Mouse (Mus musculus): ENCODE data around the gene Gm49711. TPM values are rescaled to one million over a fixed set of nuclear protein-coding genes. Genes with fewer than 3 reads are reported as not detected.

Gm49711 gene
- total RNA-seq, 1 experiment: not detected

DNA sequence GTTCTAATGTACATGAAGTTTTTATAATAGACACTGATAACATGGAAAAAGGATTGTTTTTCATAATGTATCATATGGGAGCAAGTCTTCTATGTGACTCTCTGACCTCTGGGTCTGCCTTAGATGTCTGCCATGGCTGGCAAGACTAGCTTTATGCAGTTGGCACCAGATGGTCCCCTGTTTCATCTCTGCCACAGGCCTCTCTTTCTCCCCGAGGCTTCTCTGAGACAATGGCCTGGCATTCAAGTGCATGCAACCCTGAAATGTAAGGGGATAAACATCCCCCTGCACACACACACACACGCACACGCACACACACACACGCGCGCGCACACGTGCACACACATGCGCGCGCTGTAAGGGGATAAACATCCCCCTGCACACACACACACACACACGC is 82.9 kb downstream of the Gm49711 start:
- H3K36me3 ChIP-seq (ENCODE audit: control insufficient read depth, insufficient read depth, low read length, poor library complexity, severe bottlenecking): no peaks in the 10 kb centered on the region
- H3K9ac ChIP-seq (ENCODE audit: insufficient read depth, low read depth, low read length, poor library complexity, severe bottlenecking): no peak overlapping the region
- no peak overlapping the region for H3K27ac ChIP-seq (ENCODE audit: insufficient read depth, low read depth, low read length, poor library complexity, severe bottlenecking)
- DNase-seq (ENCODE audit: low read depth, low spot score): no peak
- in situ Hi-C loops (cut with MboI; ENCODE audit: low sequenced_read_pairs in 2 of 2, unreplicated experiment in 2 of 2): no loop called here
- H3K9me3 ChIP-seq (ENCODE audit: control insufficient read depth, insufficient read depth, low read depth, low read length): no peaks in the 10 kb centered on the region
- H3K4me1 ChIP-seq (ENCODE audit: control insufficient read depth in 2 of 2, insufficient read depth in 2 of 2, low read length in 2 of 2, poor library complexity in 1 of 2): no peaks in the 10 kb centered on the region
- TF ChIP-seq ZC3H11A (IDR thresholded peaks at IDR 0.05; ENCODE audit: borderline replicate concordance, low read depth, low read length): no peak
- no peak for TF ChIP-seq CHD2 (IDR thresholded peaks at IDR 0.05; ENCODE audit: low read depth, low read length)
- no peak for TF ChIP-seq ZNF384 (IDR thresholded peaks at IDR 0.05; ENCODE audit: low read depth, low read length)
- no peak for TF ChIP-seq HCFC1 (IDR thresholded peaks at IDR 0.05; ENCODE audit: borderline replicate concordance, insufficient read depth, low read length)
- TF ChIP-seq MAFK (IDR thresholded peaks at IDR 0.05; ENCODE audit: insufficient read depth, low read depth, low read length): no peak
- H3K4me3 ChIP-seq (ENCODE audit: insufficient read depth in 1 of 2, low read depth in 1 of 2, low read length in 2 of 2, poor library complexity in 1 of 2, severe bottlenecking in 1 of 2): no peak overlapping the region

DNA sequence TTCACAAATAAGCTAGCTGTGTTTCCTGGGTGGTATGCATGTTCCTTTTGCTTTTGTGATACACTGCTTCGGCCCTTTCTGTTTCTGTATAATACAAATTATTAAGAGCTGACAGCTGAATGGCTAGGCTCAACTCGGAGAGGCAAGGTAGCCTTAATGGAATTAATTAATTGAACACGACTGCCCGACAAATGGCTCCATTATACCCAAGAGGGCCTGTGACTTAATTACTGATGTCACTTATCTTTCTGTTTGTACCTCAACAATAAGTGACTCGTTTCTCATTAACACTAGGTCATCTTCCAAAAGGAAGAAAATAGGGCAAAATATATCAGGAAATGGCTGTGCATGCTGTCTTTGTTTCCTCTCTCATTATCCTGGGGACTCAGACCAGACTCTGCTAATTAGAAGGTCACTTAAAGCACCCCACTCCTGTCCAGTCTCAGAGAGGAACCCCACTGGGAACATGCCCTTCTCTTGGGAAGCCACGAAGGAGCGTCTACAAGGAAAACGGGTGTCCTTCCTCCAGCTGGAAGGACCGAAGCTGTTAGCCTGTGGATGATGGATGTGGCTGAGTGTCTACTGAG is 84.4 kb downstream of the Gm49711 start:
- no peak overlapping the region for H3K4me3 ChIP-seq (ENCODE audit: insufficient read depth in 1 of 2, low read depth in 1 of 2, low read length in 2 of 2, poor library complexity in 1 of 2, severe bottlenecking in 1 of 2)
- no peaks in the 10 kb centered on the region for H3K36me3 ChIP-seq (ENCODE audit: control insufficient read depth, insufficient read depth, low read length, poor library complexity, severe bottlenecking)
- TF ChIP-seq CHD2 (IDR thresholded peaks at IDR 0.05; ENCODE audit: low read depth, low read length): no peak
- TF ChIP-seq MAFK (IDR thresholded peaks at IDR 0.05; ENCODE audit: insufficient read depth, low read depth, low read length): no peak
- no peak for TF ChIP-seq ZC3H11A (IDR thresholded peaks at IDR 0.05; ENCODE audit: borderline replicate concordance, low read depth, low read length)
- TF ChIP-seq HCFC1 (IDR thresholded peaks at IDR 0.05; ENCODE audit: borderline replicate concordance, insufficient read depth, low read length): no peak
- TF ChIP-seq ZNF384 (IDR thresholded peaks at IDR 0.05; ENCODE audit: low read depth, low read length): no peak
- no peaks in the 10 kb centered on the region for H3K4me1 ChIP-seq (ENCODE audit: control insufficient read depth in 2 of 2, insufficient read depth in 2 of 2, low read length in 2 of 2, poor library complexity in 1 of 2)
- H3K9ac ChIP-seq (ENCODE audit: insufficient read depth, low read depth, low read length, poor library complexity, severe bottlenecking): no peak overlapping the region
- no peak overlapping the region for H3K27ac ChIP-seq (ENCODE audit: insufficient read depth, low read depth, low read length, poor library complexity, severe bottlenecking)
- no peak for DNase-seq (ENCODE audit: low read depth, low spot score)
- in situ Hi-C loops (cut with MboI; ENCODE audit: low sequenced_read_pairs in 2 of 2, unreplicated experiment in 2 of 2): no loop called here
- no peaks in the 10 kb centered on the region for H3K9me3 ChIP-seq (ENCODE audit: control insufficient read depth, insufficient read depth, low read depth, low read length)

GRCm38 (mm10) chr16:92147631-92148366 is 89.7 kb downstream of the Gm49711 start:
- in situ Hi-C loops (cut with MboI; ENCODE audit: low sequenced_read_pairs in 2 of 2, unreplicated experiment in 2 of 2): no loop called here
- Histone ChIP-seq H3K4me1 (ENCODE audit: control insufficient read depth in 2 of 2, insufficient read depth in 2 of 2, low read length in 2 of 2, poor library complexity in 1 of 2) (no peaks in the 10 kb centered on the region), H3K9ac (ENCODE audit: insufficient read depth, low read depth, low read length, poor library complexity, severe bottlenecking) (no peak overlapping the region), H3K36me3 (ENCODE audit: control insufficient read depth, insufficient read depth, low read length, poor library complexity, severe bottlenecking) (no peaks in the 10 kb centered on the region), H3K4me3 (ENCODE audit: insufficient read depth in 1 of 2, low read depth in 1 of 2, low read length in 2 of 2, poor library complexity in 1 of 2, severe bottlenecking in 1 of 2) (no peak overlapping the region), H3K9me3 (ENCODE audit: control insufficient read depth, insufficient read depth, low read depth, low read length) (no peaks in the 10 kb centered on the region), H3K27ac (ENCODE audit: insufficient read depth, low read depth, low read length, poor library complexity, severe bottlenecking) (no peak overlapping the region)
- DNase-seq (ENCODE audit: low read depth, low spot score): no peak
- TF ChIP-seq ZNF384 (IDR thresholded peaks at IDR 0.05; ENCODE audit: low read depth, low read length) (no peak), CHD2 (IDR thresholded peaks at IDR 0.05; ENCODE audit: low read depth, low read length) (no peak), ZC3H11A (IDR thresholded peaks at IDR 0.05; ENCODE audit: borderline replicate concordance, low read depth, low read length) (no peak), HCFC1 (IDR thresholded peaks at IDR 0.05; ENCODE audit: borderline replicate concordance, insufficient read depth, low read length) (no peak), MAFK (IDR thresholded peaks at IDR 0.05; ENCODE audit: insufficient read depth, low read depth, low read length) (no peak)

DNA sequence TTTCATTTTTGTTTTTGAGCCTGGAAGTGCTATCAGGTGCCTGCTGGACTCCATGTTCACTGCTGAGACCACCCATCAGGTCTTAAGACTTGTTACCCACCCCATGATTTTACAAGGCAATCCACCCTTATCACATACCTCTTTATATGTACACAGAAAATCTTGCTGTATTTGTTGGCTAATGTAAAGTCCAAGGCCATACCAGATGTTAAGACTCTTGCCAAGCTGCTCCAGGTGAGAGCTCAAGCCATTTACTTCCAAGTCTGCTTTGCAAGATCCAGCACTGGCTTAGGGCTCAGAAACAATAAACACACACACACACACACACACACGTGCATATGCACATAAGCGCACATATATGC is 90.2 kb downstream of the Gm49711 start:
- TF ChIP-seq ZC3H11A (IDR thresholded peaks at IDR 0.05; ENCODE audit: borderline replicate concordance, low read depth, low read length) (no peak), HCFC1 (IDR thresholded peaks at IDR 0.05; ENCODE audit: borderline replicate concordance, insufficient read depth, low read length) (no peak)
- Histone ChIP-seq H3K36me3 (ENCODE audit: control insufficient read depth, insufficient read depth, low read length, poor library complexity, severe bottlenecking) (no peaks in the 10 kb centered on the region), H3K9ac (ENCODE audit: insufficient read depth, low read depth, low read length, poor library complexity, severe bottlenecking) (no peak overlapping the region), H3K9me3 (ENCODE audit: control insufficient read depth, insufficient read depth, low read depth, low read length) (no peaks in the 10 kb centered on the region), H3K4me1 (ENCODE audit: control insufficient read depth in 2 of 2, insufficient read depth in 2 of 2, low read length in 2 of 2, poor library complexity in 1 of 2) (no peaks in the 10 kb centered on the region), H3K4me3 (ENCODE audit: insufficient read depth in 1 of 2, low read depth in 1 of 2, low read length in 2 of 2, poor library complexity in 1 of 2, severe bottlenecking in 1 of 2) (no peak overlapping the region), H3K27ac (ENCODE audit: insufficient read depth, low read depth, low read length, poor library complexity, severe bottlenecking) (no peak overlapping the region)
- in situ Hi-C loops (cut with MboI; ENCODE audit: low sequenced_read_pairs in 2 of 2, unreplicated experiment in 2 of 2): no loop called here
- DNase-seq (ENCODE audit: low read depth, low spot score): no peak
